Mouse (Mus musculus) ES-E14 (cell line): ENCODE measurements at regions not wholly inside any gene's neighbourhood (a gene's known extent, or its start where the extent isn't known, plus 50 kb on each side); places are given as distances from the start of the nearest gene placed in this dataset.

Experiments used
- DNase-seq: peaks from one replicate; pipeline ENCODE4 v3.0.0-alpha.2; 2013; ENCODE audit warnings: low read depth, low spot score
- H3K27ac ChIP-seq: 2 replicates; pipeline ENCODE4 v1.5.1; 2012; ENCODE audit warnings: low read depth, mild to moderate bottlenecking, low read length, moderate library complexity, mixed read lengths; ENCODE audit not compliant: poor library complexity, insufficient read depth, severe bottlenecking
- H3K36me3 ChIP-seq: 2 replicates; pipeline ENCODE4 v1.6.1; 2012; ENCODE audit warnings: mild to moderate bottlenecking, low read length, moderate library complexity, mixed read lengths; ENCODE audit not compliant: control insufficient read depth, poor library complexity, insufficient read depth, severe bottlenecking
- H3K4me1 ChIP-seq, 2 experiments: fragments of 150-350 bp in 1 of 2; sonication (generic) in 1 of 2; 2 replicates each; pipeline ENCODE4 v1.6.1; 2012; ENCODE audit warnings: low read length in 2 of 2, mild to moderate bottlenecking in 1 of 2, mixed read lengths in 1 of 2; ENCODE audit not compliant: control insufficient read depth in 2 of 2, insufficient read depth in 2 of 2, poor library complexity in 1 of 2
- H3K4me3 ChIP-seq, 2 experiments: fragments of 150-350 bp in 1 of 2; sonication (generic) in 1 of 2; 2 replicates each; pipeline ENCODE4 v1.5.1; 2012; ENCODE audit warnings: low read length in 2 of 2, low read depth in 1 of 2, mild to moderate bottlenecking in 1 of 2, mixed read lengths in 1 of 2; ENCODE audit not compliant: insufficient read depth in 1 of 2, poor library complexity in 1 of 2, severe bottlenecking in 1 of 2
- H3K9ac ChIP-seq: 2 replicates; pipeline ENCODE4 v1.6.1; 2012; ENCODE audit warnings: low read depth, mild to moderate bottlenecking, low read length, mixed read lengths; ENCODE audit not compliant: poor library complexity, insufficient read depth, severe bottlenecking
- H3K9me3 ChIP-seq: fragments of 150-350 bp; sonication (generic); 2 replicates; pipeline ENCODE4 v1.6.1; 2012; ENCODE audit warnings: low read depth, mild to moderate bottlenecking, low read length; ENCODE audit not compliant: control insufficient read depth, insufficient read depth
- CHD2 ChIP-seq: IDR thresholded peaks from 2 replicates; pipeline ENCODE4 v1.6.1; 2014; ENCODE audit warnings: mild to moderate bottlenecking, low read depth, low read length, inconsistent platforms
- HCFC1 ChIP-seq: IDR thresholded peaks from 2 replicates; pipeline ENCODE4 v1.6.1; 2012; ENCODE audit warnings: low read length, inconsistent platforms, borderline replicate concordance; ENCODE audit not compliant: insufficient read depth
- MAFK ChIP-seq: IDR thresholded peaks from 2 replicates; pipeline ENCODE4 v1.6.1; 2014; ENCODE audit warnings: mild to moderate bottlenecking, low read depth, low read length, inconsistent platforms; ENCODE audit not compliant: insufficient read depth
- ZC3H11A ChIP-seq: IDR thresholded peaks from 2 replicates; pipeline ENCODE4 v1.6.1; 2012; ENCODE audit warnings: low read depth, mild to moderate bottlenecking, inconsistent platforms, low read length, borderline replicate concordance
- ZNF384 ChIP-seq: IDR thresholded peaks from 2 replicates; pipeline ENCODE4 v1.6.1; 2012; ENCODE audit warnings: low read depth, low read length, inconsistent platforms
- in situ Hi-C, 2 experiments: fragments of 600-800 bp; cut with MboI; formaldehyde crosslinking; loops; one replicate each; pipeline ENCODE4 v1.15.1; 2025; ENCODE audit warnings: low sequenced_read_pairs in 2 of 2, inconsistent platforms in 1 of 2; ENCODE audit not compliant: unreplicated experiment in 2 of 2

- no peak overlapping the region for H3K27ac ChIP-seq
- no peaks in the 10 kb centered on the region for H3K9me3 ChIP-seq
- H3K4me3 ChIP-seq, result no peak overlapping the region
- in situ Hi-C loops, result no loop called here
- TF ChIP-seq HCFC1, result no peak
- no peaks in the 10 kb centered on the region for H3K4me1 ChIP-seq
- DNase-seq, result no peak
- H3K36me3 ChIP-seq, result no peaks in the 10 kb centered on the region
- no peak overlapping the region for H3K9ac ChIP-seq
Measured at GRCm38 (mm10) chr9:101555011-101555673, 303.5 kb upstream of the Ppp2r3a start.

DNA sequence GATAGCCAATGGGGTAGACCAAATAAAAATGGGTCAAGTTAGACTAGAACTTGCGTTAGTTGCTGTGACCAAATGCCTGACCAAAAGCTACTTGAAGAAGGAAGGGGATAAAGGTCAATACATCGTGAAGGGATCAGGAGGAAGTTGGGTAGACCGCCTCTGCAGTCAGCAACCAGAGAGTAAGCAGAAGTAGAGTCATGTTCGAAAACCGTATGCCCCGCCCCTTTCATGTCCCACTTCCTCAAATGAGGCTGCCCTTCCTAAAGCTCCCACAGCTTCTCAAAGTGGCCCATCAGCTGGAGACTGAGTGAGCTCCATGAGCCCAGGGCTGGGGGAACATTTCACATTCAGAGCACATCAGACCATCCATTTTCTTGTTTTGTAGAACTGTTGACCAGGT is 301.2 kb upstream of the Ppp2r3a start:
- Histone ChIP-seq H3K9ac (no peak overlapping the region), H3K27ac (no peak overlapping the region), H3K36me3 (no peaks in the 10 kb centered on the region), H3K4me1 (no peaks in the 10 kb centered on the region), H3K9me3 (no peaks in the 10 kb centered on the region), H3K4me3 (no peak overlapping the region)
- in situ Hi-C loops, result no loop called here
- DNase-seq, result no peak
- no peak for TF ChIP-seq CHD2
- TF ChIP-seq MAFK, result no peak
- no peak for TF ChIP-seq ZNF384
- TF ChIP-seq ZC3H11A, result no peak
- TF ChIP-seq HCFC1, result no peak

- Histone ChIP-seq H3K9me3 (no peaks in the 10 kb centered on the region), H3K27ac (no peak overlapping the region), H3K4me3 (no peak overlapping the region), H3K36me3 (no peaks in the 10 kb centered on the region), H3K4me1 (no peaks in the 10 kb centered on the region), H3K9ac (no peak overlapping the region)
- TF ChIP-seq ZC3H11A, result no peak
- no peak for TF ChIP-seq HCFC1
- no peak for TF ChIP-seq MAFK
- TF ChIP-seq ZNF384, result no peak
- TF ChIP-seq CHD2, result no peak
- in situ Hi-C loops, result no loop called here
- no peak for DNase-seq
Measured at GRCm38 (mm10) chr9:101551256-101551655, 299.7 kb upstream of the Ppp2r3a start.

DNA sequence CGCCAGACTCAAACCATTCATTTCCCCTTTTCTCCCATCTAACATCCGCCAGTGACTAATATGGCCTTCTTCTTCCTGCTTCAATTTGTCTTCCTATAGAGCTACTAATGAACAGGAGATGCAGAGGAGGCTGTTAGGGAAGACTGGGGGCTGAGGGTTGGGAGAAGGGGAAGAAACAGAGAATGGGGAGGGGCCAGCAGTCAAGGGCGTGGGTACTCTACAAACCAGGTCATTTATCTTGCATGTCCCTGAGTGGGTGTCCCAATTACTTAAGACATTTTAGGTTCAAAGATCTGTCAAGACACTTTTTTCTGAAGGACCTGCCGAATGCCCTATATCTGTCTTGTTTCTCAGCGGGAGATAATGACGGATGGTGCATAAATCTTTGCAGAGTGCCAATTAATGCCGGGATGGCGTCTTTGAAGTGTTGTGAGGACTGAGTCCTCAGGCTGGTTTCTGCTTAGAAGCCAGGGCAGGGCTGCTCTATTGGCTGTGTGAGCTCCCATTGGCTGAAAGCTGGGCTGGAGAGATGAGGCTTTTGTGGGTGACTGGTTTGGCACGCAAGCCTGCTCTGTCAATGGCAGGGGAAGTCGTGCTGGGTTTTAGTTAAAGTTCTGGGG is 294.7 kb upstream of the Ppp2r3a start:
- in situ Hi-C loops, result no loop called here
- Histone ChIP-seq H3K4me1 (no peaks in the 10 kb centered on the region), H3K36me3 (no peaks in the 10 kb centered on the region), H3K4me3 (no peak overlapping the region), H3K9me3 (no peaks in the 10 kb centered on the region), H3K9ac (no peak overlapping the region), H3K27ac (no peak overlapping the region)
- no peak for DNase-seq
- TF ChIP-seq HCFC1 (no peak), ZC3H11A (no peak), ZNF384 (no peak), CHD2 (no peak), MAFK (no peak)

GRCm38 (mm10) chr9:101518137-101518536 is 266.5 kb upstream of the Ppp2r3a start:
- DNase-seq, result no peak
- Histone ChIP-seq H3K9me3 (no peaks in the 10 kb centered on the region), H3K27ac (no peak overlapping the region), H3K4me3 (no peak overlapping the region), H3K36me3 (no peaks in the 10 kb centered on the region), H3K9ac (no peak overlapping the region), H3K4me1 (no peaks in the 10 kb centered on the region)
- in situ Hi-C loops, result no loop called here
- no peak for TF ChIP-seq CHD2
- TF ChIP-seq ZC3H11A, result no peak
- TF ChIP-seq MAFK, result no peak
- TF ChIP-seq HCFC1, result no peak
- no peak for TF ChIP-seq ZNF384
